In the genomic region with DNA sequence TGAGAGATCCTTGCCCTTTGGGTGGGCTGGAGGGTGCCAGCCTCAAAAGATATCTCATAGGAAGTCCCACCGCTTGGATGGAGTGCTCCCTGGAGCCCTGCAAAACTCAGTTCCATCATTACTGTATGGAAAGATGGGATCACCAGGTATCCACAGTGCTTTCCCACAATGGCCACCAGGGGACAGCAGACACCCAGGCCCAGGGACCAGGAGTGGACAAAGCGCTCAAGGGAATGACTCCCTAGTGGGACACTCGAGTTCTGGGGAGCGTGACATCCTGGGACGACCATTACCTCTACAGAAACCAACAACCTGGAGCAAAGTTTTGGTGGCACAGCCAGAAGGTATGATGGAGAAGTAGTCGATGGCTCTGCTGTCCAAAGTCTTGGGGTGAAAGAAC, we compare ENCODE assay signal across 10 mouse cellular contexts. TPM values are rescaled to one million over a fixed set of nuclear protein-coding genes. Genes with fewer than 3 reads are reported as not detected.
DNase-seq lines count a peak whose midpoint lies in the region; ATAC-seq and TF ChIP-seq lines count a peak whose summit lies in the region.
"Had no signal": no experiment of that assay in that cellular context is flagged by ENCODE, and none has a peak within 500 bp of the region (broad histone marks: within the 10 kb centered on the region; RNA-seq: fewer than 3 reads in every experiment).

No protein-coding gene starts in this region.

- 29% methylated on average over 6 of the region's 6 CpGs for WGBS in heart, adult 2 months
- 37% methylated on average over 6 of the region's 6 CpGs for WGBS in heart, embryonic 10.5 days
- 31% methylated on average over 6 of the region's 6 CpGs for WGBS in stomach, embryonic 16.5 days

- intact Hi-C loops in heart, adult 2 months (cut with DNase I): loop anchor here (1.0 kb wide), 1 partner anchor 91 kb away; no protein-coding TSS in a partner anchor
- intact Hi-C loops in left cerebral cortex, postnatal 14 days (cut with DNase I): no loop called here

- ATAC-seq in granulocyte monocyte progenitor cell, adult 5-6 weeks (replicated peaks; ENCODE audit: poor library complexity, severe bottlenecking): 0 out of 2 replicates have a peak, but pooled peaks have one; percentile 46
- ATAC-seq in stomach, embryonic 16.5 days (ENCODE audit: insufficient read depth, low FRiP score): peak; percentile 37; the same call in 1 of the 2 replicates

- H3K9me3 ChIP-seq in heart, embryonic 10.5 days: no peaks in the 10 kb centered on the region
- no peaks in the 10 kb centered on the region for H3K9me3 ChIP-seq in stomach, embryonic 16.5 days (replicated peaks; ENCODE audit: control insufficient read depth, low read length)
- H3K9me3 ChIP-seq: neural tube, embryonic 12.5 days had no signal

- H3K27me3 ChIP-seq in heart, adult 2 months (ENCODE audit: control insufficient read depth, insufficient read depth, low read length): 0 out of 2 replicates have a peak, but pooled peaks cover 2% of the 10 kb centered on the region
- peaks cover 86% of the 10 kb centered on the region for H3K27me3 ChIP-seq in heart, embryonic 10.5 days (ENCODE audit: insufficient read depth, poor library complexity, severe bottlenecking)
- H3K27me3 ChIP-seq in stomach, embryonic 16.5 days (ENCODE audit: control insufficient read depth, insufficient read depth, low read length): no peaks in the 10 kb centered on the region

- H3K4me3 ChIP-seq in heart, adult 2 months: no peak overlapping the region
- H3K4me3 ChIP-seq in heart, embryonic 10.5 days: no peak overlapping the region
- H3K4me3 ChIP-seq in stomach, embryonic 16.5 days (replicated peaks; ENCODE audit: low read length): no peak overlapping the region
- H3K4me3 ChIP-seq: neural tube, embryonic 12.5 days had no signal

- no peak overlapping the region for H3K4me2 ChIP-seq in stomach, embryonic 16.5 days (ENCODE audit: low read depth, low read length)
- H3K4me2 ChIP-seq: neural tube, embryonic 12.5 days had no signal

- no peak for TF ChIP-seq EP300 in heart, adult 2 months (IDR thresholded peaks at IDR 0.05; ENCODE audit: insufficient read depth, low read depth, low read length)

- no peak overlapping the region for H3K27ac ChIP-seq in heart, adult 2 months
- no peak overlapping the region for H3K27ac ChIP-seq in heart, embryonic 10.5 days
- no peak overlapping the region for H3K27ac ChIP-seq in stomach, embryonic 16.5 days (ENCODE audit: low read length)
- H3K27ac ChIP-seq: neural tube, embryonic 12.5 days had no signal

- H3K79me2 ChIP-seq in heart, adult 2 months (replicated peaks; ENCODE audit: control insufficient read depth, insufficient read depth, low read length): no peaks in the 10 kb centered on the region

- H3K9ac ChIP-seq in heart, adult 2 months (ENCODE audit: low read depth, low read length): no peak overlapping the region
- H3K9ac ChIP-seq in stomach, embryonic 16.5 days (ENCODE audit: low read length): no peak overlapping the region
- H3K9ac ChIP-seq: neural tube, embryonic 12.5 days had no signal

- no peaks in the 10 kb centered on the region for H3K36me3 ChIP-seq in heart, adult 2 months (ENCODE audit: control insufficient read depth, insufficient read depth, low read length)
- H3K36me3 ChIP-seq in heart, embryonic 10.5 days: no peaks in the 10 kb centered on the region
- no peaks in the 10 kb centered on the region for H3K36me3 ChIP-seq in stomach, embryonic 16.5 days (ENCODE audit: control insufficient read depth, insufficient read depth, low read length)
- H3K36me3 ChIP-seq: neural tube, embryonic 12.5 days had no signal

- peak; percentile 30 to 57 for DNase-seq in heart, adult 2 months
- no peak for DNase-seq in heart, embryonic 10.5 days (ENCODE audit: low spot score)
- DNase-seq in A20 (ENCODE audit: low read depth, low spot score): peak; percentile 10
- DNase-seq in R1 (ENCODE audit: low read depth, low spot score): peak; percentile 39
- DNase-seq in left cerebral cortex, postnatal 14 days (ENCODE audit: low spot score in 2 of 2): peak; percentile 16 to 54
- DNase-seq in gastrocnemius, postnatal 25 days: no peak

- no peaks in the 10 kb centered on the region for H3K4me1 ChIP-seq in heart, adult 2 months (ENCODE audit: control insufficient read depth, insufficient read depth, low read length)
- H3K4me1 ChIP-seq in heart, embryonic 10.5 days: no peaks in the 10 kb centered on the region
- no peaks in the 10 kb centered on the region for H3K4me1 ChIP-seq in stomach, embryonic 16.5 days (ENCODE audit: control insufficient read depth, insufficient read depth, low read length)
- H3K4me1 ChIP-seq: neural tube, embryonic 12.5 days had no signal

- peak; percentile 98 for TF ChIP-seq CTCF in heart, adult 2 months (IDR thresholded peaks at IDR 0.05)

- no peak for TF ChIP-seq POLR2A in heart, adult 2 months (IDR thresholded peaks at IDR 0.05; ENCODE audit: insufficient read depth, low read depth, low read length)

RNA-seq across cellular contexts. Expression of gene Cfap65, which starts 8.7 kb away (rescaled TPM):
- total RNA-seq in heart, adult 2 months (2021): not detected
- 0.03 and 2.3 TPM in 2 replicates for polyA plus RNA-seq in heart, adult 2 months (2012; rRNA removed)
- polyA plus RNA-seq in heart, embryonic 10.5 days (2016; fragmentation: Nextera tagmentation; extraction: Ambion mirVana): not detected in 2 replicates
- total RNA-seq in granulocyte monocyte progenitor cell, adult 5-6 weeks (2014; fragmentation: Nextera tagmentation): not detected in 2 replicates
- total RNA-seq in granulocyte monocyte progenitor cell, adult 5-6 weeks (2017): not detected in 2 replicates
- total RNA-seq in left cerebral cortex, postnatal 14 days (2021): 1 to 10 TPM; 1.9 TPM
- 0.05 and 0.07 TPM in 2 replicates for polyA plus RNA-seq in stomach, embryonic 16.5 days (2015; fragmentation: Nextera tagmentation; extraction: Ambion mirVana)
- not detected for total RNA-seq in gastrocnemius, postnatal 25 days (2021)

RNA-seq across cellular contexts. Expression of gene Ihh, which starts 24.8 kb away (rescaled TPM):
- total RNA-seq in heart, adult 2 months (2021): under 1 TPM; 0.14 to 0.16 TPM
- 0.04 and 0.23 TPM in 2 replicates for polyA plus RNA-seq in heart, adult 2 months (2012; rRNA removed)
- polyA plus RNA-seq in heart, embryonic 10.5 days (2016; fragmentation: Nextera tagmentation; extraction: Ambion mirVana): 0.11 and 0.75 TPM in 2 replicates
- total RNA-seq in granulocyte monocyte progenitor cell, adult 5-6 weeks (2014; fragmentation: Nextera tagmentation): not detected in 2 replicates
- total RNA-seq in granulocyte monocyte progenitor cell, adult 5-6 weeks (2017): not detected in 2 replicates
- total RNA-seq in left cerebral cortex, postnatal 14 days (2021): under 1 TPM; 0.30 to 0.33 TPM
- 19.0 and 22.0 TPM in 2 replicates for polyA plus RNA-seq in stomach, embryonic 16.5 days (2015; fragmentation: Nextera tagmentation; extraction: Ambion mirVana)
- under 1 TPM in 1 of 2 experiments, not detected in 1; 0.15 TPM for total RNA-seq in gastrocnemius, postnatal 25 days (2021)

RNA-seq across cellular contexts. Expression of gene Cryba2, which starts 33.8 kb away (rescaled TPM):
- total RNA-seq in heart, adult 2 months (2021): not detected
- polyA plus RNA-seq in heart, adult 2 months (2012; rRNA removed): 0.16 TPM in 1 of 2 replicates, not detected in the other
- not detected in 2 replicates for polyA plus RNA-seq in heart, embryonic 10.5 days (2016; fragmentation: Nextera tagmentation; extraction: Ambion mirVana)
- total RNA-seq in granulocyte monocyte progenitor cell, adult 5-6 weeks (2014; fragmentation: Nextera tagmentation): not detected in 2 replicates
- total RNA-seq in granulocyte monocyte progenitor cell, adult 5-6 weeks (2017): not detected in 2 replicates
- total RNA-seq in left cerebral cortex, postnatal 14 days (2021): under 1 TPM in 1 of 2 experiments, not detected in 1; 0.51 TPM
- polyA plus RNA-seq in stomach, embryonic 16.5 days (2015; fragmentation: Nextera tagmentation; extraction: Ambion mirVana): 1.4 and 1.9 TPM in 2 replicates
- not detected for total RNA-seq in gastrocnemius, postnatal 25 days (2021)
- polyA plus RNA-seq: neural tube, embryonic 12.5 days had no signal

RNA-seq across cellular contexts. Expression of gene Fev, which starts 41.5 kb away (rescaled TPM):
- total RNA-seq in heart, adult 2 months (2021): not detected
- polyA plus RNA-seq in heart, adult 2 months (2012; rRNA removed): 0.10 TPM in 1 of 2 replicates, not detected in the other
- 1.2 and 1.4 TPM in 2 replicates for polyA plus RNA-seq in heart, embryonic 10.5 days (2016; fragmentation: Nextera tagmentation; extraction: Ambion mirVana)
- not detected in 2 replicates for total RNA-seq in granulocyte monocyte progenitor cell, adult 5-6 weeks (2014; fragmentation: Nextera tagmentation)
- total RNA-seq in granulocyte monocyte progenitor cell, adult 5-6 weeks (2017): not detected in 2 replicates
- not detected for total RNA-seq in left cerebral cortex, postnatal 14 days (2021)
- 0.15 and 0.44 TPM in 2 replicates for polyA plus RNA-seq in stomach, embryonic 16.5 days (2015; fragmentation: Nextera tagmentation; extraction: Ambion mirVana)
- total RNA-seq in gastrocnemius, postnatal 25 days (2021): not detected
- total RNA-seq: layer of hippocampus, postnatal 14 days had no signal
- polyA plus RNA-seq: neural tube, embryonic 12.5 days had no signal

Comparison
In these comparisons a context has a peak if more than half of its experiments do, and no peak if none do; other contexts are left out.
1. DNase-seq: peak in heart, adult 2 months (2 of 2), A20 (single experiment), R1 (single experiment) and left cerebral cortex, postnatal 14 days (2 of 2); none in heart, embryonic 10.5 days (single experiment) and gastrocnemius, postnatal 25 days (single experiment).